Mouse (Mus musculus): ENCODE data around the gene Ctnna3. TPM values are rescaled to one million over a fixed set of nuclear protein-coding genes. Genes with fewer than 3 reads are reported as not detected.

Ctnna3 gene
- polyA plus RNA-seq, 1 experiment from 2014 or later, result 1.2 TPM

GRCm38 (mm10) chr10:63532381-63532780, 102.5 kb downstream of the Ctnna3 start:
- H3K4me2 ChIP-seq (ENCODE audit: low read depth, low read length), result no peak overlapping the region
- no peaks in the 10 kb centered on the region for H3K4me1 ChIP-seq (ENCODE audit: control insufficient read depth, insufficient read depth, low read length)
- no peak for ATAC-seq (ENCODE audit: insufficient read depth, low FRiP score)
- H3K4me3 ChIP-seq (replicated peaks; ENCODE audit: low read length), result no peak overlapping the region
- no peak overlapping the region for H3K27ac ChIP-seq (ENCODE audit: low read length)
- H3K9me3 ChIP-seq (replicated peaks; ENCODE audit: control insufficient read depth, low read length), result no peaks in the 10 kb centered on the region
- 49% methylated on average over 8 of the region's 8 CpGs for WGBS
- no peaks in the 10 kb centered on the region for H3K27me3 ChIP-seq (ENCODE audit: control insufficient read depth, insufficient read depth, low read length)
- no peak overlapping the region for H3K9ac ChIP-seq (ENCODE audit: low read length)
- H3K36me3 ChIP-seq (ENCODE audit: control insufficient read depth, insufficient read depth, low read length), result no peaks in the 10 kb centered on the region

GRCm38 (mm10) chr10:63541754-63542153, 111.9 kb downstream of the Ctnna3 start:
- no peaks in the 10 kb centered on the region for H3K36me3 ChIP-seq (ENCODE audit: control insufficient read depth, insufficient read depth, low read length)
- 17% methylated on average over 5 of the region's 5 CpGs for WGBS
- no peak overlapping the region for H3K4me2 ChIP-seq (ENCODE audit: low read depth, low read length)
- ATAC-seq (ENCODE audit: insufficient read depth, low FRiP score), result peak; percentile 86
- no peak overlapping the region for H3K4me3 ChIP-seq (replicated peaks; ENCODE audit: low read length)
- H3K4me1 ChIP-seq (ENCODE audit: control insufficient read depth, insufficient read depth, low read length), result 0 out of 2 replicates have a peak, but pooled peaks cover 4% of the 10 kb centered on the region
- no peak overlapping the region for H3K27ac ChIP-seq (ENCODE audit: low read length)
- H3K9me3 ChIP-seq (replicated peaks; ENCODE audit: control insufficient read depth, low read length), result no peaks in the 10 kb centered on the region
- H3K9ac ChIP-seq (ENCODE audit: low read length), result no peak overlapping the region
- H3K27me3 ChIP-seq (ENCODE audit: control insufficient read depth, insufficient read depth, low read length), result no peaks in the 10 kb centered on the region

GRCm38 (mm10) chr10:63542493-63542892, 112.6 kb downstream of the Ctnna3 start:
- no peaks in the 10 kb centered on the region for H3K9me3 ChIP-seq (replicated peaks; ENCODE audit: control insufficient read depth, low read length)
- no peak overlapping the region for H3K4me3 ChIP-seq (replicated peaks; ENCODE audit: low read length)
- H3K4me2 ChIP-seq (ENCODE audit: low read depth, low read length), result no peak overlapping the region
- no peak for ATAC-seq (ENCODE audit: insufficient read depth, low FRiP score)
- H3K36me3 ChIP-seq (ENCODE audit: control insufficient read depth, insufficient read depth, low read length), result no peaks in the 10 kb centered on the region
- no peak overlapping the region for H3K27ac ChIP-seq (ENCODE audit: low read length)
- 0 out of 2 replicates have a peak, but pooled peaks cover 4% of the 10 kb centered on the region for H3K4me1 ChIP-seq (ENCODE audit: control insufficient read depth, insufficient read depth, low read length)
- no peaks in the 10 kb centered on the region for H3K27me3 ChIP-seq (ENCODE audit: control insufficient read depth, insufficient read depth, low read length)
- H3K9ac ChIP-seq (ENCODE audit: low read length), result no peak overlapping the region
- 53% methylated on average over 6 of the region's 6 CpGs for WGBS

GRCm38 (mm10) chr10:63566691-63567090, 136.8 kb downstream of the Ctnna3 start:
- no peak for ATAC-seq (ENCODE audit: insufficient read depth, low FRiP score)
- H3K9ac ChIP-seq (ENCODE audit: low read length), result no peak overlapping the region
- H3K36me3 ChIP-seq (ENCODE audit: control insufficient read depth, insufficient read depth, low read length), result no peaks in the 10 kb centered on the region
- no peaks in the 10 kb centered on the region for H3K27me3 ChIP-seq (ENCODE audit: control insufficient read depth, insufficient read depth, low read length)
- no peak overlapping the region for H3K27ac ChIP-seq (ENCODE audit: low read length)
- H3K4me1 ChIP-seq (ENCODE audit: control insufficient read depth, insufficient read depth, low read length), result no peaks in the 10 kb centered on the region
- H3K4me3 ChIP-seq (replicated peaks; ENCODE audit: low read length), result no peak overlapping the region
- 78% methylated on average over 8 of the region's 8 CpGs for WGBS
- no peaks in the 10 kb centered on the region for H3K9me3 ChIP-seq (replicated peaks; ENCODE audit: control insufficient read depth, low read length)
- no peak overlapping the region for H3K4me2 ChIP-seq (ENCODE audit: low read depth, low read length)

- no peaks in the 10 kb centered on the region for H3K9me3 ChIP-seq (replicated peaks; ENCODE audit: control insufficient read depth, low read length)
Observed at GRCm38 (mm10) chr10:63571561-63571960, 141.7 kb downstream of the Ctnna3 start.

GRCm38 (mm10) chr10:63572866-63573265, 143.0 kb downstream of the Ctnna3 start:
- ATAC-seq (ENCODE audit: insufficient read depth, low FRiP score), result no peak
- WGBS, result 91% methylated on average over 7 of the region's 7 CpGs
- H3K9ac ChIP-seq (ENCODE audit: low read length), result no peak overlapping the region
- no peaks in the 10 kb centered on the region for H3K27me3 ChIP-seq (ENCODE audit: control insufficient read depth, insufficient read depth, low read length)
- H3K4me3 ChIP-seq (replicated peaks; ENCODE audit: low read length), result no peak overlapping the region
- no peaks in the 10 kb centered on the region for H3K9me3 ChIP-seq (replicated peaks; ENCODE audit: control insufficient read depth, low read length)
- H3K4me1 ChIP-seq (ENCODE audit: control insufficient read depth, insufficient read depth, low read length), result no peaks in the 10 kb centered on the region
- H3K27ac ChIP-seq (ENCODE audit: low read length), result no peak overlapping the region
- H3K36me3 ChIP-seq (ENCODE audit: control insufficient read depth, insufficient read depth, low read length), result no peaks in the 10 kb centered on the region
- H3K4me2 ChIP-seq (ENCODE audit: low read depth, low read length), result no peak overlapping the region

More at GRCm38 (mm10) chr10:63571561-63571960, 141.7 kb downstream of the Ctnna3 start:
- Histone ChIP-seq H3K27me3 (ENCODE audit: control insufficient read depth, insufficient read depth, low read length) (no peaks in the 10 kb centered on the region), H3K36me3 (ENCODE audit: control insufficient read depth, insufficient read depth, low read length) (no peaks in the 10 kb centered on the region), H3K27ac (ENCODE audit: low read length) (no peak overlapping the region), H3K4me1 (ENCODE audit: control insufficient read depth, insufficient read depth, low read length) (no peaks in the 10 kb centered on the region), H3K4me2 (ENCODE audit: low read depth, low read length) (no peak overlapping the region), H3K9ac (ENCODE audit: low read length) (no peak overlapping the region), H3K4me3 (replicated peaks; ENCODE audit: low read length) (no peak overlapping the region)
- no peak for ATAC-seq (ENCODE audit: insufficient read depth, low FRiP score)

GRCm38 (mm10) chr10:63574100-63574609, 144.3 kb downstream of the Ctnna3 start:
- Histone ChIP-seq H3K27ac (ENCODE audit: low read length) (no peak overlapping the region), H3K36me3 (ENCODE audit: control insufficient read depth, insufficient read depth, low read length) (no peaks in the 10 kb centered on the region), H3K9ac (ENCODE audit: low read length) (no peak overlapping the region), H3K4me1 (ENCODE audit: control insufficient read depth, insufficient read depth, low read length) (no peaks in the 10 kb centered on the region), H3K27me3 (ENCODE audit: control insufficient read depth, insufficient read depth, low read length) (no peaks in the 10 kb centered on the region), H3K9me3 (replicated peaks; ENCODE audit: control insufficient read depth, low read length) (no peaks in the 10 kb centered on the region), H3K4me3 (replicated peaks; ENCODE audit: low read length) (no peak overlapping the region), H3K4me2 (ENCODE audit: low read depth, low read length) (no peak overlapping the region)
- ATAC-seq (ENCODE audit: insufficient read depth, low FRiP score), result no peak
- 85% methylated on average over 7 of the region's 7 CpGs for WGBS

- Histone ChIP-seq H3K9me3 (replicated peaks; ENCODE audit: control insufficient read depth, low read length) (no peaks in the 10 kb centered on the region), H3K4me1 (ENCODE audit: control insufficient read depth, insufficient read depth, low read length) (no peaks in the 10 kb centered on the region), H3K27me3 (ENCODE audit: control insufficient read depth, insufficient read depth, low read length) (no peaks in the 10 kb centered on the region), H3K36me3 (ENCODE audit: control insufficient read depth, insufficient read depth, low read length) (no peaks in the 10 kb centered on the region), H3K27ac (ENCODE audit: low read length) (no peak overlapping the region), H3K9ac (ENCODE audit: low read length) (no peak overlapping the region), H3K4me2 (ENCODE audit: low read depth, low read length) (no peak overlapping the region; the same call in 1 of the 2 replicates), H3K4me3 (replicated peaks; ENCODE audit: low read length) (no peak overlapping the region)
- 7% methylated on average over 14 of the region's 14 CpGs for WGBS
- peak; percentile 37; the same call in 1 of the 2 replicates for ATAC-seq (ENCODE audit: insufficient read depth, low FRiP score)
Observed at GRCm38 (mm10) chr10:63582608-63583007, 152.7 kb downstream of the Ctnna3 start.

GRCm38 (mm10) chr10:63583798-63584374, 154.0 kb downstream of the Ctnna3 start:
- H3K4me2 ChIP-seq (ENCODE audit: low read depth, low read length), result peak overlapping the region; percentile 29
- ATAC-seq (ENCODE audit: insufficient read depth, low FRiP score), result no peak

More at GRCm38 (mm10) chr10:63583798-63584374, 154.0 kb downstream of the Ctnna3 start:
- H3K4me3 ChIP-seq (replicated peaks; ENCODE audit: low read length), result no peak overlapping the region
- no peaks in the 10 kb centered on the region for H3K9me3 ChIP-seq (replicated peaks; ENCODE audit: control insufficient read depth, low read length)
- no peaks in the 10 kb centered on the region for H3K36me3 ChIP-seq (ENCODE audit: control insufficient read depth, insufficient read depth, low read length)
- H3K9ac ChIP-seq (ENCODE audit: low read length), result no peak overlapping the region
- no peaks in the 10 kb centered on the region for H3K4me1 ChIP-seq (ENCODE audit: control insufficient read depth, insufficient read depth, low read length)
- no peaks in the 10 kb centered on the region for H3K27me3 ChIP-seq (ENCODE audit: control insufficient read depth, insufficient read depth, low read length)
- 62% methylated on average over 20 of the region's 20 CpGs for WGBS
- H3K27ac ChIP-seq (ENCODE audit: low read length), result no peak overlapping the region

Measured in stomach, embryonic 16.5 days (tissue).